ENCODE assay signal across 34 mouse cellular contexts in the genomic region with DNA sequence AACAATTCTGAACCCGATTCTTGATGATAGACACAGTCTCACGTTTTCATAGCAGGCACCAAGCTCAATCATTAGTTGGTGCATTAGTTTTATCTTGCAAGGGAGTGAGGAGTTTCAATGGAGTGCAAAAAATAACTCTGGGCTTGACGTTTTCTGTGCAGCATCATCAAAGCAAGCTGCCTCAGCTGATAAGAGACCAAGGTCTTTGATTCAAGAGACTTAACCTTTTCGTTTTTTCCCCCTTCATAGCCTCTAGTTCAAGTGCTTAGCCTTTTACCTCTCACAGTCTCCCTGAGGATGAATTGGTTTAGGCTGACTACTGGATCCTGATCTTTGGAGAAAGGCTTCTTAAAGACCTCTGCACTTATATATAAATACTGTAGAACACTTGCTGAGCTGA.
"Had no signal": no experiment of that assay in that cellular context is flagged by ENCODE, and none has a peak within 500 bp of the region (broad histone marks: within the 10 kb centered on the region; RNA-seq: fewer than 3 reads in every experiment).

No protein-coding gene starts in this region.

- H3K36me3 ChIP-seq: heart, embryonic 12.5 days; heart, embryonic 13.5 days; heart, embryonic 15.5 days; hindbrain, embryonic 10.5 days; hindbrain, embryonic 12.5 days; hindbrain, embryonic 13.5 days; hindbrain, embryonic 15.5 days; intestine, embryonic 15.5 days; kidney, embryonic 15.5 days had no signal

- H3K9me3 ChIP-seq: heart, embryonic 12.5 days; heart, embryonic 13.5 days; heart, embryonic 15.5 days; hindbrain, embryonic 10.5 days; hindbrain, embryonic 12.5 days; hindbrain, embryonic 13.5 days; hindbrain, embryonic 15.5 days; intestine, embryonic 15.5 days; kidney, embryonic 15.5 days had no signal

- H3K4me3 ChIP-seq: heart, embryonic 12.5 days; heart, embryonic 13.5 days; heart, embryonic 15.5 days; hindbrain, embryonic 10.5 days; hindbrain, embryonic 12.5 days; hindbrain, embryonic 13.5 days; hindbrain, embryonic 15.5 days; intestine, embryonic 15.5 days; kidney, embryonic 15.5 days; layer of hippocampus, adult 2 months; left cerebral cortex, adult 2 months had no signal

- H3K27ac ChIP-seq: heart, embryonic 13.5 days; heart, embryonic 15.5 days; hindbrain, embryonic 10.5 days; hindbrain, embryonic 12.5 days; hindbrain, embryonic 13.5 days; hindbrain, embryonic 14.5 days; hindbrain, embryonic 15.5 days; hindbrain, postnatal 0 days; intestine, embryonic 15.5 days; kidney, embryonic 15.5 days; kidney, postnatal 0 days; layer of hippocampus, adult 2 months; left cerebral cortex, adult 2 months had no signal

- ATAC-seq: hindbrain, embryonic 16.5 days; hindbrain, postnatal 0 days; inflammation-experienced regulatory T-cells, adult 6 months; intestine, embryonic 15.5 days; intestine, embryonic 16.5 days; intestine, postnatal 0 days had no signal

- H3K27me3 ChIP-seq: heart, embryonic 12.5 days; heart, embryonic 13.5 days; heart, embryonic 15.5 days; hindbrain, embryonic 12.5 days; hindbrain, embryonic 13.5 days; hindbrain, embryonic 15.5 days; intestine, embryonic 15.5 days; kidney, embryonic 15.5 days had no signal

- DNase-seq: heart, postnatal 10 days; heart, postnatal 14 days; heart, postnatal 36 days; heart, postnatal 4 days; kidney, adult 11 months; kidney, adult 18-20 months; kidney, adult 2 months; kidney, adult 8-10 months; kidney, adult 9 months; kidney, postnatal 10 days; kidney, postnatal 14 days; kidney, postnatal 25 days; kidney, postnatal 36 days; kidney, postnatal 4 days; layer of hippocampus, adult 9-11 months; layer of hippocampus, postnatal 36 days had no signal

- H3K4me1 ChIP-seq: hindbrain, embryonic 10.5 days; hindbrain, embryonic 12.5 days; hindbrain, embryonic 13.5 days; hindbrain, embryonic 15.5 days; intestine, embryonic 15.5 days; kidney, embryonic 15.5 days had no signal
